Mouse (Mus musculus): Measurements from ENCODE around the gene Cd3eap. TPM values are rescaled to one million over a fixed set of nuclear protein-coding genes. Genes with fewer than 3 reads are reported as not detected.
A peak's percentile ranks its signal among the peaks of the same experiment; 100 is the strongest.

Gene Cd3eap
- total RNA-seq, 4 experiments from 2014 or later: 12.9 to 15.2 (median 13.5) TPM

GRCm38 (mm10) chr7:19331910-19332309 lies 27.4 kb downstream of the Cd3eap start:
- DNase-seq: no peak

- no peak for DNase-seq
Measured at GRCm38 (mm10) chr7:19328425-19328824, 30.9 kb downstream of the Cd3eap start.

- no peak for DNase-seq
Measured at GRCm38 (mm10) chr7:19327782-19328181, 31.5 kb downstream of the Cd3eap start.

- peak; percentile 94 for DNase-seq
Measured at GRCm38 (mm10) chr7:19327128-19327527, 32.2 kb downstream of the Cd3eap start.

- peak; percentile 88 for DNase-seq
Measured at GRCm38 (mm10) chr7:19326359-19326758, 32.9 kb downstream of the Cd3eap start.

- no peak for DNase-seq
Measured at GRCm38 (mm10) chr7:19325262-19326199, 33.8 kb downstream of the Cd3eap start.

- DNase-seq: no peak
Measured at GRCm38 (mm10) chr7:19324221-19324620, 35.1 kb downstream of the Cd3eap start.

GRCm38 (mm10) chr7:19322489-19322888 lies 36.8 kb downstream of the Cd3eap start:
- no peak for DNase-seq

- DNase-seq: no peak
Measured at GRCm38 (mm10) chr7:19321464-19321863, 37.8 kb downstream of the Cd3eap start.

- DNase-seq: no peak
Measured at GRCm38 (mm10) chr7:19320637-19321036, 38.6 kb downstream of the Cd3eap start.

GRCm38 (mm10) chr7:19319906-19320305 lies 39.4 kb downstream of the Cd3eap start:
- DNase-seq: peak; percentile 95

GRCm38 (mm10) chr7:19319458-19319857 lies 39.8 kb downstream of the Cd3eap start:
- DNase-seq: no peak

- DNase-seq: no peak
Measured at GRCm38 (mm10) chr7:19318676-19319075, 40.6 kb downstream of the Cd3eap start.

GRCm38 (mm10) chr7:19318201-19318600 lies 41.1 kb downstream of the Cd3eap start:
- no peak for DNase-seq

- DNase-seq: no peak
Measured at GRCm38 (mm10) chr7:19316451-19317161, 42.7 kb downstream of the Cd3eap start.

- DNase-seq: no peak
Measured at GRCm38 (mm10) chr7:19314033-19314432, 45.2 kb downstream of the Cd3eap start.

GRCm38 (mm10) chr7:19311991-19312390 lies 47.3 kb downstream of the Cd3eap start:
- DNase-seq: no peak

- peak; percentile 93 for DNase-seq
Measured at GRCm38 (mm10) chr7:19309884-19310641, 49.2 kb downstream of the Cd3eap start, which contains the start of gene Fosb. Gene Fosb, minus strand, starts transcription at chr7:19310051.

GRCm38 (mm10) chr7:19309278-19309883 lies 49.9 kb downstream of the Cd3eap start:
- DNase-seq: no peak

GRCm38 (mm10) chr7:19308454-19309277 lies 50.6 kb downstream of the Cd3eap start:
- DNase-seq: peak; percentile 96
